Mouse (Mus musculus) ES-E14 (cell line): ENCODE data around the gene Hoxd9. TPM values are rescaled to one million over a fixed set of nuclear protein-coding genes. Genes with fewer than 3 reads are reported as not detected.

ENCODE experiments used
- DNase-seq: peaks from one replicate; pipeline ENCODE4 v3.0.0-alpha.2; 2013; ENCODE audit warnings: low read depth, low spot score
- H3K27ac ChIP-seq: 2 replicates; pipeline ENCODE4 v1.5.1; 2012; ENCODE audit warnings: low read depth, mild to moderate bottlenecking, low read length, moderate library complexity, mixed read lengths; ENCODE audit not compliant: poor library complexity, insufficient read depth, severe bottlenecking
- H3K36me3 ChIP-seq: 2 replicates; pipeline ENCODE4 v1.6.1; 2012; ENCODE audit warnings: mild to moderate bottlenecking, low read length, moderate library complexity, mixed read lengths; ENCODE audit not compliant: control insufficient read depth, poor library complexity, insufficient read depth, severe bottlenecking
- H3K4me1 ChIP-seq, 2 experiments: fragments of 150-350 bp in 1 of 2; sonication (generic) in 1 of 2; 2 replicates each; pipeline ENCODE4 v1.6.1; 2012; ENCODE audit warnings: low read length in 2 of 2, mild to moderate bottlenecking in 1 of 2, mixed read lengths in 1 of 2; ENCODE audit not compliant: control insufficient read depth in 2 of 2, insufficient read depth in 2 of 2, poor library complexity in 1 of 2
- H3K4me3 ChIP-seq, 2 experiments: fragments of 150-350 bp in 1 of 2; sonication (generic) in 1 of 2; 2 replicates each; pipeline ENCODE4 v1.5.1; 2012; ENCODE audit warnings: low read length in 2 of 2, low read depth in 1 of 2, mild to moderate bottlenecking in 1 of 2, mixed read lengths in 1 of 2; ENCODE audit not compliant: insufficient read depth in 1 of 2, poor library complexity in 1 of 2, severe bottlenecking in 1 of 2
- H3K9ac ChIP-seq: 2 replicates; pipeline ENCODE4 v1.6.1; 2012; ENCODE audit warnings: low read depth, mild to moderate bottlenecking, low read length, mixed read lengths; ENCODE audit not compliant: poor library complexity, insufficient read depth, severe bottlenecking
- H3K9me3 ChIP-seq: fragments of 150-350 bp; sonication (generic); 2 replicates; pipeline ENCODE4 v1.6.1; 2012; ENCODE audit warnings: low read depth, mild to moderate bottlenecking, low read length; ENCODE audit not compliant: control insufficient read depth, insufficient read depth
- CHD2 ChIP-seq: IDR thresholded peaks from 2 replicates; pipeline ENCODE4 v1.6.1; 2014; ENCODE audit warnings: mild to moderate bottlenecking, low read depth, low read length, inconsistent platforms
- HCFC1 ChIP-seq: IDR thresholded peaks from 2 replicates; pipeline ENCODE4 v1.6.1; 2012; ENCODE audit warnings: low read length, inconsistent platforms, borderline replicate concordance; ENCODE audit not compliant: insufficient read depth
- MAFK ChIP-seq: IDR thresholded peaks from 2 replicates; pipeline ENCODE4 v1.6.1; 2014; ENCODE audit warnings: mild to moderate bottlenecking, low read depth, low read length, inconsistent platforms; ENCODE audit not compliant: insufficient read depth
- ZC3H11A ChIP-seq: IDR thresholded peaks from 2 replicates; pipeline ENCODE4 v1.6.1; 2012; ENCODE audit warnings: low read depth, mild to moderate bottlenecking, inconsistent platforms, low read length, borderline replicate concordance
- ZNF384 ChIP-seq: IDR thresholded peaks from 2 replicates; pipeline ENCODE4 v1.6.1; 2012; ENCODE audit warnings: low read depth, low read length, inconsistent platforms
- in situ Hi-C, 2 experiments: fragments of 600-800 bp; cut with MboI; formaldehyde crosslinking; loops; one replicate each; pipeline ENCODE4 v1.15.1; 2025; ENCODE audit warnings: low sequenced_read_pairs in 2 of 2, inconsistent platforms in 1 of 2; ENCODE audit not compliant: unreplicated experiment in 2 of 2
- total RNA-seq: library from RNA; depleted of rRNA; stranded (reverse); fragments of 300-350 nt; gene quantifications from 2 replicates; pipeline ENCODE4 v1.2.3, GENCODE M21; 2012

Hoxd9 gene
- total RNA-seq, 1 experiment: 0.76 TPM

- H3K9me3 ChIP-seq: no peaks in the 10 kb centered on the region
- no peak overlapping the region for H3K4me3 ChIP-seq
Observed at GRCm38 (mm10) chr2:74688795-74689573, 8.5 kb upstream of the Hoxd9 start.

GRCm38 (mm10) chr2:74689574-74690337 lies 7.8 kb upstream of the Hoxd9 start:
- no peak overlapping the region for H3K4me3 ChIP-seq
- H3K27ac ChIP-seq: no peak overlapping the region
- no peaks in the 10 kb centered on the region for H3K9me3 ChIP-seq
- no peaks in the 10 kb centered on the region for H3K36me3 ChIP-seq
- peaks cover 0 to 1% of the 10 kb centered on the region in 2 experiments; a peak in 1 of 4 replicates for H3K4me1 ChIP-seq
- TF ChIP-seq ZC3H11A (no peak), ZNF384 (peak; percentile 34; the same call in 1 of the 2 replicates), HCFC1 (no peak), CHD2 (no peak)
- in situ Hi-C loops: loop anchor here (5.0 to 25.0 kb wide), 3 partner anchors 48 to 898 kb away; no protein-coding TSS in a partner anchor
- no peak for DNase-seq
- H3K9ac ChIP-seq: no peak overlapping the region

More at GRCm38 (mm10) chr2:74688795-74689573, 8.5 kb upstream of the Hoxd9 start:
- TF ChIP-seq ZC3H11A (no peak), MAFK (no peak), ZNF384 (no peak), CHD2 (no peak), HCFC1 (no peak)
- Histone ChIP-seq H3K4me1 (peaks cover 0 to 1% of the 10 kb centered on the region in 2 experiments; a peak in 1 of 4 replicates), H3K36me3 (no peaks in the 10 kb centered on the region), H3K27ac (no peak overlapping the region), H3K9ac (no peak overlapping the region)
- in situ Hi-C loops: loop anchor here (10.0 to 25.0 kb wide), 2 partner anchors 56 to 898 kb away; no protein-coding TSS in a partner anchor
- no peak for DNase-seq

DNA sequence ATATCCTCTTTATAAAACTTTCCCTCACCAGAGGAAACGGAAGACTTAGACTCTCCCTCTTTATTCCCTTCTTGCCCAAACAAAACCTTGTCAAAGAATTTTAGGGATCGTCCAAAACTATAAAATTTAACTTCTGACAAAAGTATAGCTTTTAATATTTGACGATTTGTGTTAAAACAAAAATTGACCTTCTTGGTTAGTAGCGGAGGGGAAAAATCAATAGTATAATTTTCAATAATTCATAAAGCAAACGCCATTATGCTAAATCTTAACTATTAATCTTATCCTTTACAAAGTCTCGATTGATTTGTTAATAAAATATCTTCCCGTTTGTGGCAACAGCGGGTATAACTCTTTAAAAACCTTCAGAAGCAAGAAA lies 7.2 kb upstream of the Hoxd9 start:
- H3K9ac ChIP-seq: no peak overlapping the region
- in situ Hi-C loops: loop anchor here in 1 of 2 experiments (5.0 to 25.0 kb wide), 2 partner anchors 47 to 897 kb away; no protein-coding TSS in a partner anchor

DNA sequence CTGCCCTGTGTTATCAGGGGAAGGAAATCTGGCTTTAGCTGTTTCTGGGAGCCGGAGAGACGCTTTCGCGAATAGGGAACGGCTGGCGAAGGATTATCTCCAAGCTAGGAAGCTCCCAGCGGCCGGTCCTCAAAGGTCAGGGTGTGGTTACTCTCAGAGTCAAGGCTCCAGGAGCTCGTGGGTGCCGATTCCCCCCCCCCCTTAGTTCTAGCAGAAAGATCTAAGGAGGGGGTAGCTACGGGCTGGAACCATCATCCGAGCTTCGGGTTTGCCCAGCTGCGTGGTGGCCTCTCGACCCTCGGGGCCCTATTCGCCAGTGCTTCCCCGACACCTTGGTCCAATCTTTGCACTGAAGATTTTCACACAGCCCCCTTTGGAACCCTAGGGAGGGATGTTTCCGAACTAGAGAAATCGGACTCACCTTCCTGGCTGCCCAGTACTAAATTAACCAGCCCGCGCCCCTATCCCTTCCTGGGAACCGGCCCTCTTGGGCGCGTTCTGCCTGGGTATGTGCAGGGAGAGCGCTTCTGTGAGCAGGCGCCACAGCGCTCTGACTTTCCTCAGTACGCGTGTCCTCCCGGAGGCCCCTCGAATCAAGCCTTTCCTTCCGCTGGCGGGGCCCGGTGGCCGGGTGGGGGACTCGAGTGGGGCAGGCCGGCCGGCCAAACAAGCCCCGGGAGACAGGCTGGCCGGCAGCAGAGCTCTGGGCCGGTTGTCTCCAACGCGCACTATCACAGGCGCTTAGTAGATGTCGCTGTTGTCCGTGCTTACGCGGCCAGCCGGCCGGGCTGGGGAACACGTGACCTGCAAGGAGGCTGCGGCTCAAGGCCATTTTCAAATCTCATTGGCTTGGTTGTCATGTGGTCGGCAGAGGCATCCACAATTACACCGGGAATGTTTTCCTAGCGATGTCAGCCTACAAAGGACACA lies 6.2 kb upstream of the Hoxd9 start, which contains the start of gene Hoxd10:
Hoxd10 (plus strand) TSS at position 903 of the 930 bp plus-strand sequence.
- in situ Hi-C loops: loop anchor here in 1 of 2 experiments (5.0 to 25.0 kb wide), 2 partner anchors 46 to 896 kb away; no protein-coding TSS in a partner anchor
- Histone ChIP-seq H3K4me3 (peak within 1 kb of the TSS; percentile 39 to 52; a peak in 3 of 4 replicates), H3K36me3 (no peaks in the 10 kb centered on the region), H3K9ac (no peak within 1 kb of the TSS), H3K9me3 (no peaks in the 10 kb centered on the region), H3K4me1 (peaks cover 0 to 1% of the 10 kb centered on the region in 2 experiments; a peak in 1 of 4 replicates), H3K27ac (no peak within 1 kb of the TSS)
- TF ChIP-seq CHD2 (no peak), MAFK (no peak), ZNF384 (no peak), HCFC1 (no peak), ZC3H11A (no peak)
- DNase-seq: no peak

More for the DNA sequence above, 7.2 kb upstream of the Hoxd9 start:
- H3K27ac ChIP-seq: no peak overlapping the region
- no peak for DNase-seq
- H3K4me1 ChIP-seq: peaks cover 0 to 1% of the 10 kb centered on the region in 2 experiments; a peak in 1 of 4 replicates
- TF ChIP-seq ZC3H11A (no peak), MAFK (no peak), CHD2 (no peak), ZNF384 (no peak), HCFC1 (no peak)
- no peak overlapping the region for H3K4me3 ChIP-seq
- no peaks in the 10 kb centered on the region for H3K9me3 ChIP-seq
- H3K36me3 ChIP-seq: no peaks in the 10 kb centered on the region
